Mouse (Mus musculus) intestine, postnatal 0 days (tissue): ENCODE data around the gene Jaml. TPM values are rescaled to one million over a fixed set of nuclear protein-coding genes. Genes with fewer than 3 reads are reported as not detected.
A peak's percentile ranks its signal among the peaks of the same experiment; 100 is the strongest.

Experiments
- ATAC-seq: fragments of 200-750 bp; cut with Nextera tagmentation; 2 replicates; pipeline ENCODE4 v1.8.0; 2017; ENCODE audit warnings: mild to moderate bottlenecking, moderate TSS enrichment, moderate library complexity
- H3K27ac ChIP-seq: fragments of 300-500 bp; sonication (generic); 2 replicates; pipeline ENCODE4 v1.5.1; 2014; ENCODE audit warnings: mild to moderate bottlenecking, low read depth, low read length, moderate library complexity
- H3K27me3 ChIP-seq: fragments of 300-500 bp; sonication (generic); replicated peaks from 2 replicates; pipeline ENCODE4 v1.6.1; 2014; ENCODE audit warnings: low read length, mixed read lengths; ENCODE audit not compliant: control insufficient read depth, insufficient read depth
- H3K36me3 ChIP-seq: fragments of 300-500 bp; sonication (generic); 2 replicates; pipeline ENCODE4 v1.6.1; 2014; ENCODE audit warnings: mild to moderate bottlenecking, moderate library complexity; ENCODE audit not compliant: control insufficient read depth, insufficient read depth
- H3K4me1 ChIP-seq: fragments of 300-500 bp; sonication (generic); replicated peaks from 2 replicates; pipeline ENCODE4 v1.6.1; 2014; ENCODE audit warnings: antibody characterized with exemption, low read length, mixed read lengths; ENCODE audit not compliant: control insufficient read depth, insufficient read depth
- H3K4me2 ChIP-seq: fragments of 300-500 bp; sonication (generic); replicated peaks from 2 replicates; pipeline ENCODE4 v1.6.1; 2014; ENCODE audit warnings: low read depth, mild to moderate bottlenecking, moderate library complexity
- H3K4me3 ChIP-seq: fragments of 300-500 bp; sonication (generic); 2 replicates; pipeline ENCODE4 v1.5.1; 2014; ENCODE audit warnings: low read depth, low read length
- H3K9ac ChIP-seq: fragments of 300-500 bp; sonication (generic); 2 replicates; pipeline ENCODE4 v1.6.1; 2014; ENCODE audit warnings: mild to moderate bottlenecking, low read depth, low read length
- H3K9me3 ChIP-seq: fragments of 300-500 bp; sonication (generic); 2 replicates; pipeline ENCODE4 v1.6.1; 2016; ENCODE audit warnings: mixed run types; ENCODE audit not compliant: control insufficient read depth
- CTCF ChIP-seq: sonication (generic); IDR thresholded peaks from 2 replicates; pipeline ENCODE4 v1.5.1; 2016; ENCODE audit warnings: low read depth, mild to moderate bottlenecking, control low read depth, antibody characterized with exemption, moderate library complexity
- WGBS: fragments of 180-500 bp; shearing (Covaris S2); extraction: QIAGEN DNeasy Blood & Tissue Kit; methylation state at CpG from one replicate; pipeline ENCODE4 v1.1.7; 2014; 5-methylcytosine and 5-hydroxymethylcytosine counted together
- polyA plus RNA-seq: library from polyadenylated mRNA; unstranded; fragments of >200 nt; fragmentation: Nextera tagmentation; extraction: Ambion mirVana; gene quantifications from 2 replicates; pipeline ENCODE4 v1.2.1, GENCODE M21; 2015

Jaml gene
- polyA plus RNA-seq, 1 experiment from 2014 or later = 221 TPM

- Histone ChIP-seq H3K27me3 (no peaks in the 10 kb centered on the region), H3K4me1 (peaks cover 5% of the 10 kb centered on the region; the same call in 1 of the 2 replicates), H3K4me3 (no peak overlapping the region), H3K27ac (no peak overlapping the region), H3K9ac (no peak overlapping the region), H3K4me2 (no peak overlapping the region), H3K9me3 (no peaks in the 10 kb centered on the region), H3K36me3 (peaks cover 6% of the 10 kb centered on the region; the same call in 1 of the 2 replicates)
- TF ChIP-seq CTCF = no peak
- WGBS = 84% methylated on average over 6 of the region's 6 CpGs
- ATAC-seq = no peak
Measured at GRCm38 (mm10) chr9:45064421-45064820, 14.6 kb upstream of the Jaml start.

GRCm38 (mm10) chr9:45066735-45067134 is 12.2 kb upstream of the Jaml start:
- no peak for ATAC-seq
- Histone ChIP-seq H3K9me3 (no peaks in the 10 kb centered on the region), H3K27me3 (no peaks in the 10 kb centered on the region), H3K9ac (no peak overlapping the region), H3K27ac (no peak overlapping the region), H3K4me1 (no peaks in the 10 kb centered on the region), H3K4me2 (no peak overlapping the region), H3K36me3 (peaks cover 6% of the 10 kb centered on the region; the same call in 1 of the 2 replicates), H3K4me3 (no peak overlapping the region)
- TF ChIP-seq CTCF = no peak
- WGBS = 84% methylated on average over 4 of the region's 4 CpGs

GRCm38 (mm10) chr9:45071800-45072199 is 7.2 kb upstream of the Jaml start:
- ATAC-seq = peak; percentile 56; the same call in 1 of the 2 replicates
- no peaks in the 10 kb centered on the region for H3K4me1 ChIP-seq
- H3K27me3 ChIP-seq = no peaks in the 10 kb centered on the region
- no peak overlapping the region for H3K27ac ChIP-seq
- no peak overlapping the region for H3K4me3 ChIP-seq
- H3K36me3 ChIP-seq = peaks cover 14% of the 10 kb centered on the region; the same call in 1 of the 2 replicates
- 24% methylated on average over 3 of the region's 3 CpGs for WGBS
- no peak overlapping the region for H3K9ac ChIP-seq
- TF ChIP-seq CTCF = no peak
- no peaks in the 10 kb centered on the region for H3K9me3 ChIP-seq
- no peak overlapping the region for H3K4me2 ChIP-seq

DNA sequence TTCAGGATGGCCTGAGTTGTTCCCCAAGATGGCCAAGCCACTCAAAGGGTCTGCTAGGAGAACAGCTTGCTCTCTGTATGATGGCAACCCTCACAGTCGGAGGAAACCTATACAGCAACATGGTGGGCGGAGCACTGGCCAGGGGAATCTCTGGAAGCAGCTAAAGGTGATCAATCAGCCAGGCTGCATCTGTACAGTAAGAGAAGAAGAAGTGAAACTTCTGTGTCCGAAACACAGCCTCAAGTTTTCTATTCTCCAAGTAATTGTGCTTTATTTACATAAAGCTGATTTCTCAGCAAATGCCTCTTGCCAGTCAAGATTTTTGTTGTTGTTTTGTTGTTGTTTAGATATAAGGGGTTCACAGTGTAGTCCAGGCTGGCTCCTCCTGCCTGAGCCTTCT is 1.1 kb upstream of the Jaml start:
- no peaks in the 10 kb centered on the region for H3K9me3 ChIP-seq
- H3K4me3 ChIP-seq = no peak overlapping the region
- peaks cover 8% of the 10 kb centered on the region; the same call in 1 of the 2 replicates for H3K36me3 ChIP-seq
- 72% methylated on average over 3 of the region's 3 CpGs for WGBS
- no peak overlapping the region for H3K9ac ChIP-seq
- no peak overlapping the region for H3K27ac ChIP-seq
- H3K4me1 ChIP-seq = no peaks in the 10 kb centered on the region
- no peak for TF ChIP-seq CTCF
- H3K27me3 ChIP-seq = no peaks in the 10 kb centered on the region
- ATAC-seq = no peak
- H3K4me2 ChIP-seq = no peak overlapping the region

- ATAC-seq = no peak
- Histone ChIP-seq H3K27me3 (no peaks in the 10 kb centered on the region), H3K27ac (no peak overlapping the region), H3K9me3 (no peaks in the 10 kb centered on the region), H3K4me2 (no peak overlapping the region), H3K4me1 (no peaks in the 10 kb centered on the region), H3K9ac (no peak overlapping the region), H3K4me3 (no peak overlapping the region), H3K36me3 (no peaks in the 10 kb centered on the region; the same call in 1 of the 2 replicates)
- 93% methylated on average over 3 of the region's 3 CpGs for WGBS
- no peak for TF ChIP-seq CTCF
Measured at GRCm38 (mm10) chr9:45083132-45083531, 4.1 kb downstream of the Jaml start.

DNA sequence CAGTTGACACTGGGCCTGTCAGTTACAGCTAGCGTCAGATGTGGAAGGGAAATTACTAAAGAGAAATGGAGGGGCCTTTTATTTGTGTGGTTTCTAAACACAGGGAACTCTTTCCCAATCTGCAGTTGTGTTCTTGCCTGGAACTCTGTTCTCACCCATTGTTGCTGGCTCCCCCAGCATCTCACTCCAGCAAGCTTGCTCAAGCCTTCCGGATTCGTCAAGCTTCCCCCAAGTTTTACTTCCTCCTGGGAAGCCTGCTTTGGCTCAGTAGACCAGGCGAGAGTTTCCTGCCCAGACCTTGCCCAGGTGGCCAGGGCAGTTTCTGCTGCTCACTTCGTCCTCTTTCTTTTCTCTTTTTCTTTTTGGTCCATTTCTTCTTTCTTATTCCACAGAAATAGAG is 5.6 kb downstream of the Jaml start:
- H3K4me1 ChIP-seq = no peaks in the 10 kb centered on the region
- no peak for TF ChIP-seq CTCF
- no peaks in the 10 kb centered on the region for H3K27me3 ChIP-seq
- no peak overlapping the region for H3K4me3 ChIP-seq
- H3K9ac ChIP-seq = no peak overlapping the region
- H3K9me3 ChIP-seq = no peaks in the 10 kb centered on the region
- H3K4me2 ChIP-seq = no peak overlapping the region
- H3K27ac ChIP-seq = no peak overlapping the region
- WGBS = 75% methylated on average over 5 of the region's 5 CpGs
- no peaks in the 10 kb centered on the region for H3K36me3 ChIP-seq
- ATAC-seq = no peak
